Mouse (Mus musculus) 416B (cell line): ENCODE results near the gene Cyp17a1.
A peak's percentile ranks its signal among the peaks of the same experiment; 100 is the strongest.

Experiments
- DNase-seq: peaks from one replicate; pipeline ENCODE4 v3.0.0; 2011; ENCODE audit warnings: low read depth

Gene Cyp17a1

DNA sequence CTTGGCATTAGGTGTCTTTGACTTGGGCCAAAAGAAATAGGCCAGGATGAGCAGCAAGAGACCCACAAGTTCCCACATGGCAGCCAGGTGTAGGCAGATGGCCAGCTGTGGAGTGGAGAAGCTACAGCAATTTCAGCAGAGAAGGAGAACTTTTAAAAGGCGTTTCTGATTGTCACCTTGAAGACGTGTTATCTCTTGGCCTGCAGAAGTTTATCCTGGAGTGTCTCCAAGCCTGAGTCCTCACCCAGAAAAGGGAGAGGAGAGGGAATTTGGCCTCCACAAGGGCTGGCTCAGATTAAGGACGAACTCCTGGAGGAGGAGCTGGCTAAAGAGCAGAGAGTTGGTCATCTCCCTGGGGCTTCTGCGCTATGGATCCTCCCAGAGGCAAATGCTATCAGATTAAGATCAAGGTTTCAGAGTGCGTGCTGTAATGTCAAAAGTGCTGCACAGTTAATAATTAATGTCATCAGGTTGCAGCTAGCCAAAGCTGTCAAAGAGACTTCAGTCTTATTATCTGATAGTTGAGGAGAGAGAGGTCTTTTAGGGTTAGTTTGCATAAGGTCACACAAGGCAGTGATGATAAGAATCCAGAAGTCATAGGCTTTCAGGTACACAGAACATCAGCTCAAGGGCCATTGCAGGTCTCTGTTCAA lies at the start of gene Cyp17a1:
Gene Cyp17a1, minus strand, starts transcription at position 407 of the 653 bp plus-strand sequence.
- no peak for DNase-seq

DNA sequence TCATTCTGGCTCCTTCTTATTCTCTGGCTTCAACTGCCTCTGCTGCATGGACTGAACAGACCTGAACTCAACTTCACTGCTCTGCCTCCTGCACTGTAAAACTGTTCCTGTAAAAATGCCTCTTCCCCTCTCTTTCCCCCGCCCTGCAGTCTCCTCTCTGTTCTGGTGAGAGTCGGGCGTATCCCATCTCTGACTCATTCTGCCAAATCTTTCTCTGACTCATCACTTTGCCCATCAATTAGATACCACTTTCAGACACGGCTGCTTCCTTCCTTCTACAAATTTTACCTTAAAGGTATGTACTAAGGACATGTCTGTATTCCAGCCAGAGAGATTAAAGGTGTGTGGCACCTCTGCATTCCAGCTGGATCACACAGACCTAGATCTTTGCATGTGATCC lies 45.2 kb upstream of the Cyp17a1 start:
- DNase-seq = peak; percentile 36

DNA sequence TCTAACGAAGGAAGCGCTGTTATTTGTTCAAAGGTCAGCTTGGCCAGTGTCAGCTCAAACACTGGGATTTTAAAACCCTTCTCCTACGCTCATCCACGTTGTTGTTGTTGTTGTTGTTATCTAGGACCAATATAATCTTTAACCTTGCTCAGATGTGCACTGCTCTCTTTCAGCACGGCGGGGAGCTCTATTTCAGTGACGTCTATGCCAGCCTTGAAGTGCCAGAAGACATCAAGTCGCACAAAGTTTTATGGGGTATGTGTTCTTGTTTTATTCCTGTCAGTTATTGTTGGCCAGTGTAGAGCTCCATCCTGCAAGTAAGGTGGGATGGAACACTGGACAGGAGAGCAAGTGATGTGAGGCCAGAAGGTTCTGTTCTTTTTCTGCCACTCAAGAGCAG lies 42.0 kb upstream of the Cyp17a1 start:
- DNase-seq = no peak

DNA sequence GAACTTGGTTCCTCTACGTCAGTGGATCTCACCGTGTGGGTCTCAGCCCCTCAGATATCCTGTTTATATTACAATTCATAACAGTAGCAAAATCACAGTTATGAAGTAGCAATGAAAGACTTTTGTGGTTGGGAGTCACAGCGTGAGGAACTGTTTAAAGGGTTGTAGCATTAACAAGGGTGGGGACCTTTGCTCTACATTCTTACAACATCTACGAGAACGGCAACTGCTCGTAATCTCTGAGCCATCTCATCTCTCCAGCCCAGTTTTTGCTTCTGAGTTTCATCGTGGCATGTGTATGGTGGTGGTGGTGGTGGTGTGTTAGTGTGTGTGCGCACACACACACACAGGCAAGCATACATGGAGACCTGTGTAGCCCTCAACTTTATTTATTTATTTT lies 41.3 kb upstream of the Cyp17a1 start:
- DNase-seq = no peak

DNA sequence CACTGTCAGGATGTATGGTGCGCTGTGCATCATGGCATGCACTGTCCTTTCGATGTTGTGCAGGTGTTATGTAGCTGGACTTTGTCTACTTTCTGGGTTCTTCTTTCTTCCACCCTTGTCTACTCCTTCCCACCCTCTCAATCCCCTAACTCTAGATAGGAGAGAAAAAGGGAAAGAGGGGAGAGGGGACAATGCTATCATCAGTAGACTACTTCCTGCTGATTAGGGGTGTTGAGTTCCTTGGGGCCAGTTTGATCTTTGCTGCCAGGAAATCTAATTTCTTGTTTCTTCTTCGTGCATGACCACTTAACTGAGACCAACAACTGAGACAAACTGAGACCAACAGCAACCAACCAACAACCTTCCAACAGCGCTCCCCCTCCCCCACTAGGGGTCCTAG lies 37.6 kb upstream of the Cyp17a1 start:
- no peak for DNase-seq

DNA sequence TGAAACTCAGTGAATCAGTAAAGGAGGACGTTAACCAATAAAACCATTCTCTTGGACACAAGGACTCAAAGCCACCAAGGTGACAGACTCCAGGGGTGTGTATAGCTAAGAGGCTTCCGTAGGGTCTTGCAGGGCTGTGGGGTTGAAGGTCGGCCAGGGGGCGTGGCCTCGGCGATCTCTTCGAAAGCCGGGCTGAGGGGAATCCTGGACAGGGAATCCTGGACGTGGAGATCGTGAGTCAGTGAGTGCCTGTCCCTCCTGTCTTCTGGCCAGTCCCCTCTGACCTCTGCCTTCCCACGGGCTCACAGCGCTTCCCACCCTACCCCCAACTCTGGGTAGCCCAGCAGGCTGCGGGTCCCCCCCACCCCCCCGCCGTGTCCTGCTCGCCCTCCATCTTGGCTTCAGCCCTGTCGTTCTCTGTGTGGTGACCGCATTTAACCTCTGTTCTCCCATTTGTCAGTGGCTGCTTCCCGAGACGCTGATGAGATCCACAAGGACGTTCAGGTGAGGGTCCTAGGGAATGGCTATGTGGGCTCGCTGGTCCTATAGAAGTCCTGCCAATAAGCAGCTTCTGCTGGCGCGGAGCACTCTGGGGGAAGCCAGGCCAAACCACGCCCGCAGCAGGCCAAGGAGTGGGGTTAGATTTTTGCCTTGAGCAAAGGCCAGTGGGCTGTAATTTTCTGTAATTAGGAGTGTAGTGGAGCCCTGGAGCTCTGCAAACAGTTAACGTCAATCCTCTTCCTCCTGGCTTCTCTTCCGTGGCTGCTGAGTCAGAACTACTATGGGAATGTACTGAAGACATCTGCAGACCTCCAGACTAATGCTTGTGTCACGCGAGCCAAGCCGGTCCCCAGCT lies 34.6 kb upstream of the Cyp17a1 start, which contains the start of gene As3mt:
Gene As3mt, plus strand, starts transcription at position 163 of the 856 bp plus-strand sequence.
- no peak for DNase-seq

DNA sequence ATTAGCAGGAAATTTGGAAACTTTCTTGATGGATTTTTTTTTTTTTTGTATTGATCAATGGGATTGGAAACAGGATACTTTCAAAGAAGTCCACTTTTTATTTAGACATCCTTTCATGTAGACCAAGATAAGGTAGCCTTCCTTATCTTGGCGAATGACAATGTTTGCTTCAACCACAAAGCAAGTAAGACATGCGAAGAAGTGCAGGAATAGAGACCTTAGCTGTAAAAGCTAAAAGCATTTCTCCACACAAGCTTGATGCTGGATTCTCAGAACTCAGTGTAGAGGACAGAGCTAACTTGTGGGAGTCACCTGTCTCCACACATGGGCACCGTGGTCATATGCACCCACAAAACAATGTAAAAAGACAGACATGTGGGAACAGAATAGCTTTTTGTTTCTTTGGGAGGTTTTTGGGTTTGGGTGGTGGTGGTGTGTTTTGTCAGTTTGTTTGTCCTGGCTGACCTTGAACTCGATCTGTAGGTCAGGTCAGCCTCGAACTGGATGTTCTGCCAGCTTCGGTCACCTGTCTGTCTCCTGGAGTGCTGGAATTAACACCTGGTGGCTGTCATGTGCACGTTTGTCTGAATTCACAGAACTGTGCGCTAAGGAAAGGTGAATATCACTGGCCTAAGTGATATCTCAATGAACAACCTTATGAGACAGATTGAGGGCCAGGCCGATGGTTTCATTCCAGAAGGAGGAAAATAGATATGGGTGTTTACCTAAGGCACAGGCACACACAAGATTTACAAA lies 33.7 kb upstream of the Cyp17a1 start:
- no peak for DNase-seq

DNA sequence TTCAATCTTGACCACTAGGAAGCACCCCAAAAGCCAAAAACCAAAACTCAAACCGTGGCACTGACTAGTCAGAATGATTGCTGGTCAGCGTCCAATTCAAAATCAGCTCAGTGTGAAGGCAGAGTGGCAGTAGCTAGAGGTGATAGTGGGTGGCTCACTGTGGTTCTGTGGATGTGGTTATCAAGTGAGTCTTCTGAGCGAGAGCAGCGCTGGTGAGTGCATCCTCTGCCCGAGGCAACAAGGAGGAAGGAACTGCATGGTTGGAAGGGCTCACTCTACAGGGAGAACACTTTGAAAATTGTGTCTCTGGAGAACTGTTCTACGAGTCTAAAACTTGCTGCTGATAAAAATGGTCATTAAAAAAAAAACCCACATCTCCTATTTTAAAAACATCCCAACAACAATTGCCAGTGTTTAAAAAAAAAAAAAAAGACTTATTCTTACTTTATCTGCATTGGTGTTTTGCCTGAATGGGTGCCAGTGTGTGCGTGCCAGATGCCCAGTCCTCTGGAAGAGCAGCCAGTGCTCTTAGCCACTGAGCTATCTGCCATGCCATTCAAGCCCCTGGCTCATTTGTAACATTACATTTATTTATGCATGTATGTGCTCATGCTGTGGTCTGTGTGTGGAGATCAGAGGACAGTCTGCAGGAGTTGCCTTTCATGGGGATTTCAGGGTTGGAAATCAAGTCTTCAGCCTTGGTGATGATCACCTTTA lies 33.0 kb upstream of the Cyp17a1 start:
- peak; percentile 72 for DNase-seq

DNA sequence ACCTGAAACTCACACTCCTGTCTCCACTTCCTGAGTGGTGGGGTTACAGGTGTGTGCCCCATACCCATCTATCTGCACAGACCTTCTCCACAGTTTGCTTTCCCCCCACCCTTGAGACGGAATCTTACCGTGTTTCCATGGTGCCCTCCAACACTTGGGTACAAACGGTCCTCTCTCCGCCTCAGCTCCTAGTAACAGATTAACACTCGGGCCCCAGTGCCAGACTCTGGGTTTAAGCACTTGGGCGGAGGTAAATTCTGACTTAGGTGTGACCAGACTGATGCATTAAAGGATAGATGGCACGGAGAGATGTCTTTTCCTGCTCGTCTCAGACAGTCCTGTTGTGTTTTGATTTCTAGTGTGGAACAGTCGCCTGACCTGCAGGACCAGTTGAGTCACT lies 28.2 kb upstream of the Cyp17a1 start:
- no peak for DNase-seq

DNA sequence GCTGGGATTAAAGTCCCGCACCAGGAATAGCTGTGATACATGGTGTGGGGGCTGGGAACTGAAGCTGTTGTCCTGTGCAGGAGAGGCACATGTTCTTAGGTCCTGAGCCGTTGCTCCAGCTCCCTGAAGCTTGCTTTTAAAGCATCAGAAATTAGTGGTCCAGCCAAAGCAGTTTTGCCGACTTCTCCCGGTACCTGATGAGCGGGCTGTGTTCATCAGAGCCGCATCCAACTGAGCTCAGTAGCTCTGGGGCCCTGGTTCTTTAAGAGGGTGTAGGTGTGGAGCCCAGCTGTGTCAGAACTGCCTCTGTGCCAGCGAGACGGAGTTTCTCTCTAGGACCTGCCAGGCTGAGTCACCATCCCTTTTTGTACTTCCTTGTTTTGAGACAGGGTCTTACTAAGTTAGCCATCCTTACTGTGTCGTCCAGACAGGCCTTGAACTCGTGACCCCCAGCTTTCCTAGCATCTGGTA lies 26.1 kb upstream of the Cyp17a1 start:
- peak; percentile 60 for DNase-seq

DNA sequence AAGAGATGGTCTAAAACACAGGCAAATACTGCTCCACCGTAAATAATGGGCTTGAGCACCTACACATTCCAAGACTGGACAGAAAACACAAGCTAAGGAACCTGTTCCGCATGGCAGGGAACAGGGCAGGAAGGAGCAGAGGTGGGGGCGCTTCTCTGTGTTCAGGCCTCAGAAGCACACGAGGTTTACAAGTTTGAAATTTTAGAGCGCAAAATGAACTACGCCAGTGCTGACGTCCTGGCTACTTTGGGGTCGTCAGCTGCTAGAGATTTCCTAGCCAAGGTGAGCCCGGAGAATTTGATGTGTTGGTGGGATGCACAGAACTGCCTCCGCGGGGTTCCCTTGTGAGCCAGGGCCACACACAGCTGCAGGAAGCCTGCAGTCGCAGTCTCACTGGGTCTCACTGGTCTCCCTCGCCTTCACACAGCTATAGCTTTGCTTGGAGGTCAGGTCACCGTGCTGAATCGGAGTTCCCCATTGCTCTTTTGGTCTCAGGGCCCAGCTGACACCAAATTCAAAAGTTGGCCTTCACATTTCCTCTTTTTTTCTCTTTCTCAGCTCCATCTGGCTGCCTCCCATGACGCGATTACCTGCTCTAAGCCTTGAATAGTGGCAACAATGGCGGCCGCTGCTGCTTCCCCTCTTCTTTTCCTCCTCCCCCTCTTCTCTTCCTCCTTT lies 25.0 kb upstream of the Cyp17a1 start:
- DNase-seq = no peak

DNA sequence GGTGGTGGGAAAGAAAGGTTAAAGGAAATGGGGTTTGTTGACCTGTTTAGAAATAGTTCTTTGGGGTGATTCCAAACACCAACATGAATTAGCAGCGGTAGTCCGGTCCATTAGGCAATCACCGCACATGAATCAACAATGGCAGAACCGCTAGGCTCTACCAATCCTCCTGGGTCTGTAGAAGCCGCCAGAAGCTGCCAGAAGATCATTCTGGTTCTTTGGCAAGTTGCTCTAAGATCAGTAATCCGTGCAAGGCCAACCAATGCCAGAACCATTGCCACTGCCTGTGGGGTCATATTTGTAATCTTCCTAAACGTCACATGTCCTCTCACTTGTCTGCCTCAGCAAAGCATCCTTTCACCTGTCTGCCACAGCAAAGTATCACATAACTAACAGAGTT lies 24.0 kb upstream of the Cyp17a1 start:
- no peak for DNase-seq

DNA sequence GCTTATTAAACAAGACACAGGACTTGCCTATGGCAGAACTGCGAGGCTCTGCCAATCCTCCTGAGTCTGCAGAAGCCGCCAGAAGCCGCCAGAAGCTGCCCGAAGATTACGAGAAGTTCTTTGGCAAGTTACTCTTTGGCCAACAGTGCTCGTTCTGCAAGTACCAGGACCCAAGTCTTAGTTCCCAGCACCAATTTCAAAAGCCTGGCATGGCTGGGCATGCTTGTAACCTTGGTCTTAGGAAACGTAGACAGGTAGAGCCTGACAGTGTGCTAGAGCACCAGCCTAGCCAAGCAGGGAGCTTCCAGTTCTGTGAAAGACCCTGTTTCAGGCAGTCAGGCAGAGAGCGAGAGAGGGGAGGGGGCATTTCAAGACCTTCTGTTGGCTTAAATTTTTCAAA lies 23.5 kb upstream of the Cyp17a1 start:
- no peak for DNase-seq

DNA sequence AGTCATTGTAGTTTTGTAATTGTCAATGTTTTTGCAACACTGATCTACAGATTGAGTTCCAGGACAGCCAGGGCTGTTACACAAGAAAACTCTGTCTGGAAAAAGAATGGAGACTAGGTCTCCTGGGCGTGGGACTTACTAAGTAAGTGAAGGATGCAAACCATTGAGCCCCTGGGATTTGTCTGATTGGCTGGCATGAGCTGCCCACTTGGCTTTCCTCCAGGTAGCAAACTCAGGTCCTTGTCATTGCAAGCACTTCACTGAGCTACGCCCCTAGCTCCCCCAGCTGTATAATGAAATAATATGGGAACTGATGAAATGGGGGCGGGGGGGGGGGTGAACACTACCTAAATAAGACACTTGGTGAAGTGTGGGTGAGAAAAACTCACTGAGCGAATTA lies 20.2 kb upstream of the Cyp17a1 start:
- no peak for DNase-seq

DNA sequence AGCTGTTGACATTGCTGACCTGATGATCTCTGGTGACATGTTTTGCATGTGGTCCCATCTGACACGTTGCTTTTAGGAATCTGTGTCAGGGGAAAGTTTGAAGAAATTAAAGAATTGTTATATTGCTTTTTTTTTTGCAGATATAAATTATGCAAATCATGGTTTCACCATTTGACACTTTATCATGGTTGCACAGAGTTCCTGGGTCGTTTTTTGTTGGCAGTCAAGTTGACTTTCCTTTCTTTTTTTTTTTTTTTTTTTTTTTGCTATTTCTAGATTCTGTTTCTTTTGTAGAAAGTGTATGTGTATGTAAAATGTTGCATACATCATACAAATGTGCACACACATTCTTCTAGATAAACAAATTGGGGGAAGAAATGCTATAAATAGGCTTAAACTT lies 18.1 kb upstream of the Cyp17a1 start:
- no peak for DNase-seq

DNA sequence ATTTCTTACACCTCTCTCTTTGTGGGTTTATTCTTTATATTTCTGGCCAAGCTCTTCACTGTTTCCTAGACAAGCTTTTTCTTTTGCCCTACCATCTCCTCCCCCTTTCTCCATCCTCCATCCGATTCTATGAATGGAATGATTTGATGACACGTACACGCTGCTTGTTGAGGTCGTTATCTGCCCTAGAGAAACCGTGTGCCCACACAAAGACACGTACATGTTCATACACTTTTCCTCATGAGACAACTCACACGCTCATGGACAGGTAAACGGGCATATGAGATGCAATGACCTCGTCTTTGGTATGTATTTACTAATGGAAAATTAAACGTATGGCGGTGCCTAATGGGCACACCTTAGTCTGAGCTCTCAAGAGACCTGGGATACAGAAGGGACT lies 17.4 kb upstream of the Cyp17a1 start:
- no peak for DNase-seq

DNA sequence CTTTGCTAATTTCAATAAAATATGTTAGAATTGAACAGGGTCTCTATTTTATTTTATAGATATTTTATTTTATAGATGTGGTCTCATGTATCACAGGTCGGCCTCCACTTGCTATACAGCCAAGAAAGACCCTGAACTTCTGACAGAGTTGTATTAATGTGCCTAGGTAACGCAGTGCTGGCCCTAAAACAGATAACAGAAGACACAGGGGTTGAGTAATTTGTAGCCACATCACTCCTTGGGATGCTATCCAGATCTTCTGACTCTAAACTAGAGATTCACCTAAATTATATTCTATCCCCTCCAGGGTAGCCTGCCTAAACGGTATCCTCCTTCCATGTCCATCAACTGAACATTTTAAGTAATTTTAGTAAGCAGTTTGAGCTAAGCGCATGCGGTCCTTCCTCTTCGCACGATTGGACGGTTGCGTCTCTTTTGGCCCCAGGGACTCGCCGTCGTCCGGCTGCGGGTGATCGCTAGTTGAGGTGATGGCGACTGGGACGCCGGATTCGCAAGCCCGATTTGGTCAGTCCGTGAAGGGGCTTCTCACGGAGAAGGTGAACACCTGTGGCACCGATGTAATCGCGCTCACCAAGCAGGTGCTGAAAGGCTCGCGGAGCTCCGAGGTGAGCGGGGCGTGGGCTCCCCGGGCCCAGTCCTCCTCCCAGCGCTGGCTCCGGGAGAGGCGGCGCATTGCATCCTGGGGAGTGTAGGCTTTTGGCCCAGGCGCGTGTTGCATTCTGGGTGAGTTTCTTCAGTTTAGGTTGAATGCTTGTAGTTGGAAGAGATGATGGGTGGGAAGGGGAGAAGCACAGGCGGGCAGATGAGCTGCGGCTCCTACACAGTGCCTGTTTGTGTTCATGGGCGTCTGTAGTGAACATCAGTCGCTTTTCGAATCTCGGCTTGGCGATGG lies 16.7 kb upstream of the Cyp17a1 start, which contains the start of gene Borcs7:
Gene Borcs7, plus strand, starts transcription at position 447 of the 913 bp plus-strand sequence.
- DNase-seq = peak; percentile 86

DNA sequence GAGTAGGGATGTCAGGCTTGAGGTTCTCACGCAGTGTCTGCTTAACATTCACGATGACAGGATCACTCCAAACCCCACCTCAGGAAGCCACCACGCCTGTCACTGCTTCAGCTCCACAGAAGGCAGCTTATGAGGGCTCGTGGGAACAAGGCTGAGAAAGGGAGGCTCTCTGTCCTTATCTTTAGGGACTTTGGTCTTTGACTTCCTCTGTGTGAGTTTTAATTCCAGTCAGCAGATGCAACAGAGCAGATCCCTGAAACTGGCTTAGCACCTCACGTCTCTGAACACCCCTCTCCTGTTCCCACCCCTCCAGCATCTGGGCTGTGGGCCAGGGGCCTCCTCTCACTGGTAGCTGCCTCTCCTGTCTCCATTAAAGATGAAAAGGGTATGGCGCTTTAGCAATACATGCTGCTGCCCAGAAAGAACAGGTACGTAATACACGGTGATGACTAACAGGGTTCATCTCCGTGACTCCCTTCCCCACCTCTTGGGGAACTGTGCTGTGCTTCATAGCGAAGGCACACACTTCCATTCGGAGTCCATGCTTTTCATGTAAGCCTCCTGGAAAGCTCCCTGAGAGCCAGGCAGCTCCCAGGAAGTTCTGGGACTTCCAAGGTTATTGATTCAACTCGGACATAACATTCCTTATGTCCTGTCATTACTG lies 6.9 kb upstream of the Cyp17a1 start:
- DNase-seq = no peak

DNA sequence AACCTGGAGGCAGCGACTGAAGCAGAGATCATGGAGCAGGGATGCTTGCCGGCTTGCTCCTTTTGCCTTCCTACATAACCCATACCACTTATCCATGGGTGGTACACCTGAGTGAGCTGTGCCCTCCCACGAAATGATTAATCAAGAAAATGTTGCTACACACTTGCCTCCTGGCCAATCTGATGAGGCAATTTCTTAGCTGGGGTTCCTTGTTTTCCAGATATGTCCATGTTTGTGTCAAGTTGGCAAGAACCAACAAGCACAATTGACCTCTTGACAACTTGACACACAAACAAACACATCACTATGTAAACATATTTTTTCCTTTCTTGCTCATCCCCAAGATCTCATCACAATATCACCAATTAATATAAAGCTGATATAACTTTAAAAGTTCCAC lies 2.7 kb upstream of the Cyp17a1 start:
- DNase-seq = no peak

DNA sequence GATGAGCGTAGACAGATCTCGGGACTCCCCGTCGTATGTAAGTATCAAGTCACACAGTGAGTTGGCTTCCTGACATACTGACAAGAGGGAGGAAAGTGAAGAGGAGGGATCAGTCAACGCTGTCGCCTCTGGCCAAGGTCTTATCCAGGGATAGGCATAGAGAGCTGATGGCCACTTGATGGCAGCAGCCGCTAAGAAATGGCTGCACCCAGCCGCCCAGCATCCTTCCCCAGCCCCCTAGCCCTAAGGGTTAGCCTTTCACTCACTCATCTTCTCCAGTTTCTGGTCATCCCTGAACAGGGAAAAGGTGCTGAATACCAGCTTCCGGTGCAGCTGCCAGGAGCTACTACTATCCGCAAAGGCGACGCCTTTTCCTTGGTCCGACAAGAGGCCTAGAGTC lies 2.3 kb downstream of the Cyp17a1 start:
- DNase-seq = peak; percentile 63
